8 mouse cellular contexts compared by ENCODE assay signal in the genomic region with DNA sequence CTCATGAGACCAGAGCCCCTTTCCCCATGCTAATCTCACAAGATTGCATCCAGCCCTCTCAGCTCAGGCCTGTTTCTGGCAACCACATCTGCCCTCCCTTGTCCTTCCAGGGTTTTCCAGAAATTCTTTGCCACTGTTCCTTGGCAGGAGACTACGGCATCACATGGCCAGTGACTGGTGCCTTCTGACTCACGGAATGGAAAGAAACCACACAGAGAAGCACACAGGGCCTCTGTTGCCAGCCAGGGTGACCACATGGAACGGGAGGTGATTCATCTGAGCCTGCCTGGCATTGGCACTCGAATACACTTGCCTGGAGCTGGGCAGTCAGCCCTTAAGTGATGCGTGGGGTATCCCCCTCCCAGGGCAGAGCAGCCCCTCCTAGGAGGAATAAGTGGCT. TPM values are rescaled to one million over a fixed set of nuclear protein-coding genes. Genes with fewer than 3 reads are reported as not detected.
DNase-seq lines count a peak whose midpoint lies in the region; ATAC-seq and TF ChIP-seq lines count a peak whose summit lies in the region.

No protein-coding gene starts in this region.

- intact Hi-C loops in left cerebral cortex, adult 2 months (cut with DNase I) = no loop called here

- no peaks in the 10 kb centered on the region for H3K4me1 ChIP-seq in limb, embryonic 12.5 days (replicated peaks)
- peaks cover 5% of the 10 kb centered on the region; the same call in 1 of the 2 replicates for H3K4me1 ChIP-seq in limb, embryonic 10.5 days
- peaks cover 5% of the 10 kb centered on the region for H3K4me1 ChIP-seq in stomach, postnatal 0 days (replicated peaks; ENCODE audit: control insufficient read depth, insufficient read depth)
- H3K4me1 ChIP-seq in forebrain, embryonic 11.5 days (replicated peaks; ENCODE audit: control insufficient read depth, insufficient read depth, low read length) = no peaks in the 10 kb centered on the region

- no peak for ATAC-seq in limb, embryonic 12.5 days (ENCODE audit: insufficient number of reproducible peaks, insufficient read depth, low FRiP score, low TSS enrichment, low read depth)
- peak; percentile 47 for ATAC-seq in stomach, postnatal 0 days (ENCODE audit: low FRiP score, low TSS enrichment)
- ATAC-seq in forebrain, embryonic 11.5 days (replicated peaks; ENCODE audit: low FRiP score) = no peak
- no peak for ATAC-seq in CD4-positive, CD25-positive, alpha-beta regulatory T cell, adult 4 months

- H3K9me3 ChIP-seq in limb, embryonic 12.5 days = no peaks in the 10 kb centered on the region
- H3K9me3 ChIP-seq in limb, embryonic 10.5 days (replicated peaks) = no peaks in the 10 kb centered on the region
- H3K9me3 ChIP-seq in stomach, postnatal 0 days (ENCODE audit: control insufficient read depth, low read length) = no peaks in the 10 kb centered on the region
- no peaks in the 10 kb centered on the region for H3K9me3 ChIP-seq in forebrain, embryonic 11.5 days (ENCODE audit: control insufficient read depth, low read length)

- no peak overlapping the region for H3K9ac ChIP-seq in limb, embryonic 12.5 days (replicated peaks)
- H3K9ac ChIP-seq in stomach, postnatal 0 days (ENCODE audit: low read length) = no peak overlapping the region
- H3K9ac ChIP-seq in forebrain, embryonic 11.5 days (ENCODE audit: low read length) = no peak overlapping the region

- no peak for TF ChIP-seq EP300 in stomach, postnatal 0 days (optimal IDR thresholded peaks at IDR 0.05)

- 0 out of 2 replicates have a peak overlapping the region, but pooled peaks have one; percentile 12 for H3K27ac ChIP-seq in limb, embryonic 12.5 days
- no peak overlapping the region for H3K27ac ChIP-seq in limb, embryonic 10.5 days
- peak overlapping the region; percentile 66; the same call in 1 of the 2 replicates for H3K27ac ChIP-seq in left cerebral cortex, adult 2 months
- H3K27ac ChIP-seq in stomach, postnatal 0 days (replicated peaks) = no peak overlapping the region
- no peak overlapping the region for H3K27ac ChIP-seq in forebrain, embryonic 11.5 days (ENCODE audit: low read depth, low read length)

- WGBS in limb, embryonic 12.5 days = 70% methylated on average over 5 of the region's 5 CpGs
- 78% methylated on average over 5 of the region's 5 CpGs for WGBS in limb, embryonic 10.5 days
- 65% methylated on average over 5 of the region's 5 CpGs for WGBS in stomach, postnatal 0 days
- 80% methylated on average over 5 of the region's 5 CpGs for WGBS in forebrain, embryonic 11.5 days

- no peaks in the 10 kb centered on the region for H3K27me3 ChIP-seq in limb, embryonic 12.5 days
- H3K27me3 ChIP-seq in limb, embryonic 10.5 days (ENCODE audit: low read depth, poor library complexity, severe bottlenecking) = no peaks in the 10 kb centered on the region
- no peaks in the 10 kb centered on the region for H3K27me3 ChIP-seq in stomach, postnatal 0 days (ENCODE audit: control insufficient read depth, insufficient read depth, low read length)
- no peaks in the 10 kb centered on the region for H3K27me3 ChIP-seq in forebrain, embryonic 11.5 days (ENCODE audit: control insufficient read depth, insufficient read depth, low read length)

- H3K36me3 ChIP-seq in limb, embryonic 12.5 days = no peaks in the 10 kb centered on the region
- no peaks in the 10 kb centered on the region for H3K36me3 ChIP-seq in limb, embryonic 10.5 days
- H3K36me3 ChIP-seq in stomach, postnatal 0 days (ENCODE audit: control insufficient read depth, insufficient read depth, low read length) = no peaks in the 10 kb centered on the region
- no peaks in the 10 kb centered on the region for H3K36me3 ChIP-seq in forebrain, embryonic 11.5 days (ENCODE audit: control insufficient read depth, insufficient read depth, low read length)

- no peak overlapping the region for H3K4me3 ChIP-seq in limb, embryonic 12.5 days (replicated peaks)
- H3K4me3 ChIP-seq in limb, embryonic 10.5 days = no peak overlapping the region
- H3K4me3 ChIP-seq in left cerebral cortex, adult 2 months = no peak overlapping the region
- H3K4me3 ChIP-seq in stomach, postnatal 0 days (ENCODE audit: low read depth, low read length) = no peak overlapping the region
- H3K4me3 ChIP-seq in forebrain, embryonic 11.5 days (ENCODE audit: low read depth, low read length) = no peak overlapping the region

- H3K4me2 ChIP-seq in limb, embryonic 12.5 days = no peak overlapping the region
- H3K4me2 ChIP-seq in stomach, postnatal 0 days (replicated peaks; ENCODE audit: low read depth) = no peak overlapping the region
- H3K4me2 ChIP-seq in forebrain, embryonic 11.5 days (ENCODE audit: low read depth, low read length, severe bottlenecking) = no peak overlapping the region

- no peak for DNase-seq in limb, embryonic 10.5 days (ENCODE audit: low spot score)
- DNase-seq in brain, adult 2 months (ENCODE audit: low read depth, low spot score) = peak; percentile 93
- DNase-seq in gastrocnemius, postnatal 25 days = peak; percentile 66
- DNase-seq in left cerebral cortex, adult 2 months (ENCODE audit: extremely low spot score in 1 of 2, low spot score in 2 of 2) = peak; percentile 31 to 64
- DNase-seq in stomach, postnatal 0 days (ENCODE audit: low spot score) = peak; percentile 52
- no peak for DNase-seq in forebrain, embryonic 11.5 days (ENCODE audit: low spot score)

- no peak for TF ChIP-seq CTCF in left cerebral cortex, adult 2 months (IDR thresholded peaks at IDR 0.05)
- TF ChIP-seq CTCF in stomach, postnatal 0 days (IDR thresholded peaks at IDR 0.05; ENCODE audit: low read depth) = no peak

RNA-seq across cellular contexts. Expression of gene Nenf, which starts 25.6 kb away (rescaled TPM):
- polyA plus RNA-seq in limb, embryonic 12.5 days (2016; fragmentation: Nextera tagmentation; extraction: Ambion mirVana) = 73.0 and 77.6 TPM in 2 replicates
- 50.3 and 53.7 TPM in 2 replicates for polyA plus RNA-seq in limb, embryonic 10.5 days (2016; fragmentation: Nextera tagmentation; extraction: Ambion mirVana)
- 10 to 100 TPM; 54.3 to 62.3 TPM for total RNA-seq in gastrocnemius, postnatal 25 days (2021)
- total RNA-seq in left cerebral cortex, adult 2 months (2021) = 10 to 100 TPM; 71.3 to 76.4 TPM
- 117 and 120 TPM in 2 replicates for polyA plus RNA-seq in stomach, postnatal 0 days (2015; fragmentation: Nextera tagmentation; extraction: Ambion mirVana)
- 57.6 and 57.8 TPM in 2 replicates for polyA plus RNA-seq in forebrain, embryonic 11.5 days (2014; fragmentation: Nextera tagmentation; extraction: Ambion mirVana)
- polyA plus RNA-seq in CD4-positive, CD25-positive, alpha-beta regulatory T cell, adult 4 months (2017; shearing (Covaris generic)) = 1 to 10 TPM in 1 of 2 experiments, not detected in 1; 1.5 TPM

RNA-seq across cellular contexts. Expression of gene Tmem206, which starts 33.4 kb away (rescaled TPM):
- polyA plus RNA-seq in limb, embryonic 12.5 days (2016; fragmentation: Nextera tagmentation; extraction: Ambion mirVana) = 22.8 and 23.8 TPM in 2 replicates
- polyA plus RNA-seq in limb, embryonic 10.5 days (2016; fragmentation: Nextera tagmentation; extraction: Ambion mirVana) = 25.6 and 27.0 TPM in 2 replicates
- total RNA-seq in gastrocnemius, postnatal 25 days (2021) = 1 to 10 TPM; 1.2 to 1.3 TPM
- 1 to 10 TPM; 9.3 to 9.4 TPM for total RNA-seq in left cerebral cortex, adult 2 months (2021)
- polyA plus RNA-seq in stomach, postnatal 0 days (2015; fragmentation: Nextera tagmentation; extraction: Ambion mirVana) = 6.7 and 6.8 TPM in 2 replicates
- 34.2 and 35.5 TPM in 2 replicates for polyA plus RNA-seq in forebrain, embryonic 11.5 days (2014; fragmentation: Nextera tagmentation; extraction: Ambion mirVana)
- 10 to 100 TPM; 24.4 to 29.2 TPM for polyA plus RNA-seq in CD4-positive, CD25-positive, alpha-beta regulatory T cell, adult 4 months (2017; shearing (Covaris generic))

Comparison
In these comparisons a context has a peak if more than half of its experiments do, and no peak if none do; other contexts are left out.
1. H3K27ac ChIP-seq: peak in limb, embryonic 12.5 days (single experiment) and left cerebral cortex, adult 2 months (single experiment); none in limb, embryonic 10.5 days (single experiment), stomach, postnatal 0 days (single experiment) and forebrain, embryonic 11.5 days (single experiment).
2. DNase-seq: peak in brain, adult 2 months (single experiment), gastrocnemius, postnatal 25 days (single experiment), left cerebral cortex, adult 2 months (2 of 2) and stomach, postnatal 0 days (single experiment); none in limb, embryonic 10.5 days (single experiment) and forebrain, embryonic 11.5 days (single experiment).
3. RNA of gene Nenf, which starts 25.6 kb away (polyA plus RNA-seq): 117 to 120 TPM in stomach, postnatal 0 days, 73.0 to 77.6 TPM in limb, embryonic 12.5 days, 57.6 to 57.8 TPM in forebrain, embryonic 11.5 days and 50.3 to 53.7 TPM in limb, embryonic 10.5 days; 1.5 TPM in CD4-positive, CD25-positive, alpha-beta regulatory T cell, adult 4 months; every median in the first group is over 10 times any median in the second.